Comparison of ENCODE assay signal across 26 mouse cellular contexts in the genomic region with DNA sequence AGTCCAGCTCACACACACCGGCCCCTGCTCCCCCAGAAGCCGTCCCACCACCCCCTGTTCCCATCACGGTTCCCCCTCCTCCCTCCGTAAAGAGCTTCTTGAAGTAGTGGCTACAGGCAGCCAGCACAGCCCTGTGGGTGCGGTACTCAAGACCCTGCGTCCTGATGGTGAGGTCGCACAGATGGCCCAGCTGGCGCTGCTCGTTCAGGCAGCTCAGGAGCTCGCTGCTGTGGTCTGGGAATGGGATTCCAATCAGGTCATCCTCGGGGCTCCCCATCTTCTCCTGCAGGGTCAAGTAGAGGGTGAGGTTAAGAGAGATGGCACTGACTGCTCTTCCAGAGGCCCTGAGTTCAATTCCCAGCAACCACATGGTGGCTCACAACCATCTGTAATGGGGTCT. TPM values are rescaled to one million over a fixed set of nuclear protein-coding genes. Genes with fewer than 3 reads are reported as not detected.
A peak's percentile ranks its signal among the peaks of the same experiment; 100 is the strongest.
DNase-seq lines count a peak whose midpoint lies in the region; TF ChIP-seq lines count a peak whose summit lies in the region.
"Had no signal": no experiment of that assay in that cellular context is flagged by ENCODE, and none has a peak within 500 bp of the region (broad histone marks: within the 10 kb centered on the region; RNA-seq: fewer than 3 reads in every experiment).

No protein-coding gene starts in this region.

- H3K9ac ChIP-seq in ES-E14 (ENCODE audit: insufficient read depth, low read depth, low read length, poor library complexity, severe bottlenecking), result peak overlapping the region; percentile 54; the same call in 1 of the 2 replicates
- H3K9ac ChIP-seq: embryonic facial prominence, embryonic 13.5 days; embryonic facial prominence, embryonic 15.5 days; forebrain, embryonic 12.5 days had no signal

- H3K27ac ChIP-seq in ES-E14 (ENCODE audit: insufficient read depth, low read depth, low read length, poor library complexity, severe bottlenecking), result no peak overlapping the region; the same call in 1 of the 2 replicates
- H3K27ac ChIP-seq: embryonic facial prominence, embryonic 13.5 days; embryonic facial prominence, embryonic 15.5 days; forebrain, embryonic 10.5 days; forebrain, embryonic 12.5 days had no signal

- no peak for TF ChIP-seq CTCF in E14TG2a.4 (conservative IDR thresholded peaks at IDR 0.05; ENCODE audit: low read length)

- peaks cover 17% of the 10 kb centered on the region for H3K36me3 ChIP-seq in E14TG2a.4 (ENCODE audit: insufficient read depth, low read length)
- H3K36me3 ChIP-seq in ES-E14 (ENCODE audit: control insufficient read depth, insufficient read depth, low read length, poor library complexity, severe bottlenecking), result peaks cover 20% of the 10 kb centered on the region; the same call in 1 of the 2 replicates
- H3K36me3 ChIP-seq: forebrain, embryonic 12.5 days had no signal

- H3K27me3 ChIP-seq in E14TG2a.4 (ENCODE audit: insufficient read depth, low read length), result peaks cover 32% of the 10 kb centered on the region
- H3K27me3 ChIP-seq: CH12.LX; embryonic facial prominence, embryonic 13.5 days; embryonic facial prominence, embryonic 15.5 days; forebrain, embryonic 12.5 days had no signal

- H3K9me3 ChIP-seq in E14TG2a.4 (ENCODE audit: low read length), result no peaks in the 10 kb centered on the region
- H3K9me3 ChIP-seq in ES-E14 (ENCODE audit: control insufficient read depth, insufficient read depth, low read depth, low read length), result no peaks in the 10 kb centered on the region
- H3K9me3 ChIP-seq: embryonic facial prominence, embryonic 13.5 days; embryonic facial prominence, embryonic 15.5 days; forebrain, embryonic 10.5 days; forebrain, embryonic 12.5 days had no signal

- intact Hi-C loops in heart, postnatal 10 days (cut with DNase I), result no loop called here

- H3K4me1 ChIP-seq in E14TG2a.4 (replicated peaks; ENCODE audit: low read depth, low read length), result peaks cover 97% of the 10 kb centered on the region
- H3K4me1 ChIP-seq in ES-E14 (ENCODE audit: control insufficient read depth in 2 of 2, insufficient read depth in 2 of 2, low read length in 2 of 2, poor library complexity in 1 of 2), result peaks cover 6 to 50% of the 10 kb centered on the region in 2 experiments

- H3K4me3 ChIP-seq in E14TG2a.4 (replicated peaks; ENCODE audit: low read length), result peak overlapping the region; percentile 78
- peak overlapping the region in 1 of 2 experiments; percentile 65; a peak in 2 of 4 replicates for H3K4me3 ChIP-seq in ES-E14 (ENCODE audit: insufficient read depth in 1 of 2, low read depth in 1 of 2, low read length in 2 of 2, poor library complexity in 1 of 2, severe bottlenecking in 1 of 2)
- H3K4me3 ChIP-seq: embryonic facial prominence, embryonic 13.5 days; embryonic facial prominence, embryonic 15.5 days; erythroblast, embryonic 14.5 days; forebrain, embryonic 10.5 days; forebrain, embryonic 12.5 days had no signal

- DNase-seq in heart, adult 11 months, result peak; percentile 90
- no peak for DNase-seq in heart, postnatal 10 days
- DNase-seq in ES-E14 (ENCODE audit: low read depth, low spot score), result no peak
- DNase-seq in right cerebral cortex, adult 2 months (ENCODE audit: low spot score in 2 of 2), result no peak
- DNase-seq in urinary bladder, postnatal 10 days (ENCODE audit: low spot score), result no peak
- DNase-seq: adrenal gland, adult 2 months; adrenal gland, postnatal 10 days; adrenal gland, postnatal 25 days; B cell, adult 2 months; cerebellum, adult 11 months; cerebellum, adult 18-20 months; cerebellum, adult 8-10 months; cerebellum, adult 9-11 months; cerebellum, postnatal 14 days; cerebellum, postnatal 36 days; embryo, embryonic 11 days had no signal

- in situ Hi-C loops in ES-E14 (cut with MboI; ENCODE audit: low sequenced_read_pairs in 2 of 2, unreplicated experiment in 2 of 2), result no loop called here

TF ChIP-seq in ES-E14, 5 proteins besides CTCF, POLR2A, EP300 and RAD21:
- TF ChIP-seq HCFC1 (IDR thresholded peaks at IDR 0.05; ENCODE audit: borderline replicate concordance, insufficient read depth, low read length), result no peak
- TF ChIP-seq MAFK (IDR thresholded peaks at IDR 0.05; ENCODE audit: insufficient read depth, low read depth, low read length), result no peak
TF ChIP-seq in ES-E14: peak in this region for 0.

RNA-seq across cellular contexts. Expression of a gene that starts 13.3 kb away (rescaled TPM):
- 10 to 100 TPM; 20.2 to 25.6 TPM for total RNA-seq in heart, postnatal 10 days (2021)
- 11.8 and 13.0 TPM in 2 replicates for total RNA-seq in ES-E14 (2012; rRNA removed)

RNA-seq across cellular contexts. Expression of a gene that starts 16.2 kb away (rescaled TPM):
- under 1 TPM; 0.43 to 0.57 TPM for total RNA-seq in heart, postnatal 10 days (2021)
- total RNA-seq in ES-E14 (2012; rRNA removed), result 0.09 and 0.16 TPM in 2 replicates

RNA-seq across cellular contexts. Expression of a gene that starts 19.5 kb away (rescaled TPM):
- under 1 TPM in 1 of 2 experiments, not detected in 1; 0.26 TPM for total RNA-seq in heart, postnatal 10 days (2021)
- total RNA-seq in ES-E14 (2012; rRNA removed), result not detected in 2 replicates
- total RNA-seq: CH12.LX; common myeloid progenitor, adult 5-6 weeks; MEL had no signal

RNA-seq across cellular contexts. Expression of a gene that starts 21.4 kb away (rescaled TPM):
- under 1 TPM in 1 of 2 experiments, not detected in 1; 0.64 TPM for total RNA-seq in heart, postnatal 10 days (2021)
- total RNA-seq in ES-E14 (2012; rRNA removed), result not detected in 2 replicates
- total RNA-seq: adrenal gland, postnatal 25 days; adrenal gland, postnatal 4 days; CH12.LX; common myeloid progenitor, adult 5-6 weeks; MEL had no signal

RNA-seq across cellular contexts. Expression of a gene that starts 30.4 kb away (rescaled TPM):
- 10 to 100 TPM; 44.4 TPM for total RNA-seq in heart, postnatal 10 days (2021)
- 20.3 and 20.9 TPM in 2 replicates for total RNA-seq in ES-E14 (2012; rRNA removed)
